Comparison of ENCODE assay signal across 14 mouse cellular contexts in genomic region chr1:168044765-168045164, GRCm38 (mm10).
A peak's percentile ranks its signal among the peaks of the same experiment; 100 is the strongest.
DNase-seq lines count a peak whose midpoint lies in the region; ATAC-seq and TF ChIP-seq lines count a peak whose summit lies in the region.
"Had no signal": no experiment of that assay in that cellular context is flagged by ENCODE, and none has a peak within 500 bp of the region (broad histone marks: within the 10 kb centered on the region; RNA-seq: fewer than 3 reads in every experiment).

No protein-coding gene starts in this region.

- H3K4me1 ChIP-seq in forebrain, embryonic 15.5 days: peaks cover 27% of the 10 kb centered on the region
- H3K4me1 ChIP-seq in midbrain, postnatal 0 days (ENCODE audit: insufficient read depth, low read length): no peaks in the 10 kb centered on the region; the same call in 1 of the 2 replicates
- no peaks in the 10 kb centered on the region for H3K4me1 ChIP-seq in kidney, adult 2 months (ENCODE audit: control insufficient read depth, insufficient read depth, low read length)
- no peaks in the 10 kb centered on the region for H3K4me1 ChIP-seq in heart, embryonic 12.5 days (replicated peaks)
- H3K4me1 ChIP-seq: limb, embryonic 12.5 days had no signal

- peak overlapping the region; percentile 37 for H3K4me3 ChIP-seq in left cerebral cortex, adult 2 months
- peak overlapping the region; percentile 7; the same call in 1 of the 2 replicates for H3K4me3 ChIP-seq in forebrain, embryonic 15.5 days
- peak overlapping the region; percentile 4; the same call in 1 of the 2 replicates for H3K4me3 ChIP-seq in midbrain, postnatal 0 days (ENCODE audit: low read depth, low read length)
- H3K4me3 ChIP-seq in kidney, adult 2 months (ENCODE audit: insufficient read depth, low read depth, low read length): no peak overlapping the region
- no peak overlapping the region for H3K4me3 ChIP-seq in heart, embryonic 12.5 days
- H3K4me3 ChIP-seq: embryonic facial prominence, embryonic 15.5 days; limb, embryonic 12.5 days had no signal

- no peak overlapping the region for H3K9ac ChIP-seq in forebrain, embryonic 15.5 days (replicated peaks)
- H3K9ac ChIP-seq in midbrain, postnatal 0 days (replicated peaks; ENCODE audit: low read length, poor library complexity, severe bottlenecking): peak overlapping the region; percentile 40; the same call in 1 of the 2 replicates
- no peak overlapping the region for H3K9ac ChIP-seq in heart, embryonic 12.5 days
- H3K9ac ChIP-seq: embryonic facial prominence, embryonic 15.5 days; limb, embryonic 12.5 days; liver, postnatal 0 days had no signal

- no peaks in the 10 kb centered on the region for H3K27me3 ChIP-seq in forebrain, embryonic 15.5 days
- no peaks in the 10 kb centered on the region for H3K27me3 ChIP-seq in midbrain, postnatal 0 days (ENCODE audit: insufficient read depth, low read length)
- no peaks in the 10 kb centered on the region for H3K27me3 ChIP-seq in kidney, adult 2 months (replicated peaks; ENCODE audit: control insufficient read depth, insufficient read depth, low read length)
- H3K27me3 ChIP-seq in heart, embryonic 12.5 days (replicated peaks): no peaks in the 10 kb centered on the region
- H3K27me3 ChIP-seq: embryonic facial prominence, embryonic 15.5 days; limb, embryonic 12.5 days had no signal

- peak; percentile 29 to 48 for DNase-seq in cerebellum, postnatal 10 days
- no peak for DNase-seq in cerebellum, postnatal 36 days
- peak in 1 of 2 experiments; percentile 10 for DNase-seq in left cerebral cortex, adult 2 months (ENCODE audit: extremely low spot score in 1 of 2, low spot score in 2 of 2)
- no peak for DNase-seq in left cerebral cortex, adult 11 months (ENCODE audit: low spot score)
- DNase-seq in midbrain, postnatal 0 days (ENCODE audit: low spot score): peak; percentile 71
- DNase-seq in kidney, adult 2 months: no peak
- DNase-seq: cerebellum, adult 9-11 months; liver, postnatal 0 days; thymus, adult 2 months had no signal

- H3K9me3 ChIP-seq in forebrain, embryonic 15.5 days: no peaks in the 10 kb centered on the region
- H3K9me3 ChIP-seq in midbrain, postnatal 0 days (ENCODE audit: low read length): no peaks in the 10 kb centered on the region
- no peaks in the 10 kb centered on the region for H3K9me3 ChIP-seq in heart, embryonic 12.5 days (replicated peaks)
- H3K9me3 ChIP-seq: embryonic facial prominence, embryonic 15.5 days; limb, embryonic 12.5 days had no signal

- TF ChIP-seq CTCF in left cerebral cortex, adult 2 months (IDR thresholded peaks at IDR 0.05): no peak
- no peak for TF ChIP-seq CTCF in midbrain, postnatal 0 days (IDR thresholded peaks at IDR 0.05)
- no peak for TF ChIP-seq CTCF in kidney, adult 2 months (conservative IDR thresholded peaks at IDR 0.05; ENCODE audit: insufficient read depth, insufficient read length, low read depth, low read length)

- TF ChIP-seq POLR2A in kidney, adult 2 months (IDR thresholded peaks at IDR 0.05; ENCODE audit: low read depth, low read length): no peak

- peak overlapping the region; percentile 23 for H3K4me2 ChIP-seq in forebrain, embryonic 15.5 days (replicated peaks)
- H3K4me2 ChIP-seq in midbrain, postnatal 0 days (ENCODE audit: low read depth, low read length, poor library complexity, severe bottlenecking): peak overlapping the region; percentile 33
- H3K4me2 ChIP-seq in heart, embryonic 12.5 days: no peak overlapping the region
- H3K4me2 ChIP-seq: embryonic facial prominence, embryonic 15.5 days; limb, embryonic 12.5 days had no signal

- ATAC-seq in forebrain, embryonic 15.5 days (replicated peaks): 0 out of 2 replicates have a peak, but pooled peaks have one; percentile 20
- no peak; the same call in 1 of the 2 replicates for ATAC-seq in midbrain, postnatal 0 days (ENCODE audit: low FRiP score)
- no peak for ATAC-seq in heart, embryonic 12.5 days (ENCODE audit: insufficient number of reproducible peaks, low FRiP score)
- ATAC-seq: intestine, embryonic 16.5 days; liver, postnatal 0 days had no signal

- intact Hi-C loops in left cerebral cortex, adult 2 months (cut with DNase I): no loop called here

- no peak overlapping the region for H3K27ac ChIP-seq in left cerebral cortex, adult 2 months
- H3K27ac ChIP-seq in forebrain, embryonic 15.5 days (replicated peaks): peak overlapping the region; percentile 80
- peak overlapping the region; percentile 51 for H3K27ac ChIP-seq in midbrain, postnatal 0 days (ENCODE audit: low read depth, low read length)
- H3K27ac ChIP-seq in kidney, adult 2 months (ENCODE audit: insufficient read depth, low read depth, low read length): no peak overlapping the region
- H3K27ac ChIP-seq in heart, embryonic 12.5 days (ENCODE audit: poor library complexity, severe bottlenecking): no peak overlapping the region
- H3K27ac ChIP-seq: embryonic facial prominence, embryonic 15.5 days; limb, embryonic 12.5 days had no signal

- 23% methylated on average over 10 of the region's 10 CpGs for WGBS in forebrain, embryonic 15.5 days
- WGBS in midbrain, postnatal 0 days: 27% methylated on average over 10 of the region's 10 CpGs
- WGBS in kidney, adult 2 months: 54% methylated on average over 10 of the region's 10 CpGs
- WGBS in heart, embryonic 12.5 days: 72% methylated on average over 10 of the region's 10 CpGs

- H3K36me3 ChIP-seq in forebrain, embryonic 15.5 days: no peaks in the 10 kb centered on the region
- H3K36me3 ChIP-seq in midbrain, postnatal 0 days (ENCODE audit: insufficient read depth, low read length): no peaks in the 10 kb centered on the region
- H3K36me3 ChIP-seq in kidney, adult 2 months (ENCODE audit: control insufficient read depth, insufficient read depth, low read length): no peaks in the 10 kb centered on the region
- no peaks in the 10 kb centered on the region for H3K36me3 ChIP-seq in heart, embryonic 12.5 days
- H3K36me3 ChIP-seq: embryonic facial prominence, embryonic 15.5 days; limb, embryonic 12.5 days had no signal

Comparison
In these comparisons a context has a peak if more than half of its experiments do, and no peak if none do; other contexts are left out.
1. DNase-seq: peak in cerebellum, postnatal 10 days (2 of 2) and midbrain, postnatal 0 days (single experiment); none in cerebellum, postnatal 36 days (0 of 2), left cerebral cortex, adult 11 months (single experiment) and kidney, adult 2 months (single experiment).
2. H3K27ac ChIP-seq: peak in forebrain, embryonic 15.5 days (single experiment) and midbrain, postnatal 0 days (single experiment); none in left cerebral cortex, adult 2 months (single experiment), kidney, adult 2 months (single experiment) and heart, embryonic 12.5 days (single experiment).
3. H3K4me3 ChIP-seq: peak in left cerebral cortex, adult 2 months (single experiment), forebrain, embryonic 15.5 days (single experiment) and midbrain, postnatal 0 days (single experiment); none in kidney, adult 2 months (single experiment) and heart, embryonic 12.5 days (single experiment).